Mouse (Mus musculus): ENCODE measurements around the gene Def8. TPM values are rescaled to one million over a fixed set of nuclear protein-coding genes. Genes with fewer than 3 reads are reported as not detected.
"Not testable (repeated sequence)": the region's sequence is repeated elsewhere in the genome, so short reads cannot be mapped to it uniquely, and the experiment has no call there.

Def8 gene
- total RNA-seq, 2 experiments from 2014 or later = 65.4 to 68.0 TPM

DNA sequence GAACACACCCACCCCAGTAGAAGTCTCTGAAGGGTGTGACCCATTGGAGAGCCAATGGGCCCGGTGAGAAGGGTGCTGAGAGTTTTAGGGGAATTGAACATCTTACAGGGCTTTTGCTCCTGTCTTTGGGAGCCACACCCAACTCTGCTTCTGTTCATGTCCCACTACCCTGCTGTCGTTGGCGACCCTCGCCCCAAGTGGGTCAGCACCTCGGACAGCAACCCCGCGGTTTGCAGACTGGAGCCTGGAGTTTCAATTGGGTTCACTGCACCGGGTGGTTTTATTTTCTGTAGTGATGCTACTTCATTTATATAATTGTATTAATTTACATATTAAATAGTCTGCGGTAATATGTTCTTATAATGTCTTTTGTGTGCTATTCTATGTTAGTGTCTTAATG, 9.1 kb upstream of the Def8 start:
- DNase-seq = no peak

DNA sequence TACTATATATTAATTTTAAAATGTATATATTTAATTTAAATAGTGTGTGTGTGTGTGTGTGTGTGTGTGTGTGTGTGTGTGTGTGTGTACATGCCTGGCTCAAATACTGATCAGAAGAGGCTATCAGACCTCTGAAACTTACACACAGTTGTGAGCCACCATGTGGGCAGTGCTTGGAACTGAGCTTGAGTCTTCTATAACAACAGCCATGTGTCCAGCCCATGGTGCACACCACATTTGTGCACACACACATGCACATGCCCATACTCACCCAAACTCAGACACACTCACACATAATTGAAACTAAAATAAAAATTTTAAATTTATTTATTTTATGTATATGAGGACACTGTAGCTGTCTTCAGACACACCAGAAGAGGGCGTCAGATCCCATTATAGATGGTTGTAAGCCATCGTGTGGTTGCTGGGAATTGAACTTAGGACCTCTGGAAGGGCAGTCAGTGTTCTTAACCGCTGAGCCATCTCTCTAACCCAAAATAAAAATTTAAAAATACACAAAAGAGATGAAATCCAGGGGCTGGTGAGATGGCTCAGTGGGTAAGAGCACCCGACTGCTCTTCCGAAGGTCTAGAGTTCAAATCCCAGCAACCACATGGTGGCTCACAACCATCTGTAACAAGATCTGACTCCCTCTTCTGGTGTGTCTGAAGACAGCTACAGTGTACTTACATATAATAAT, 8.2 kb upstream of the Def8 start:
- not testable (repeated sequence) for DNase-seq

DNA sequence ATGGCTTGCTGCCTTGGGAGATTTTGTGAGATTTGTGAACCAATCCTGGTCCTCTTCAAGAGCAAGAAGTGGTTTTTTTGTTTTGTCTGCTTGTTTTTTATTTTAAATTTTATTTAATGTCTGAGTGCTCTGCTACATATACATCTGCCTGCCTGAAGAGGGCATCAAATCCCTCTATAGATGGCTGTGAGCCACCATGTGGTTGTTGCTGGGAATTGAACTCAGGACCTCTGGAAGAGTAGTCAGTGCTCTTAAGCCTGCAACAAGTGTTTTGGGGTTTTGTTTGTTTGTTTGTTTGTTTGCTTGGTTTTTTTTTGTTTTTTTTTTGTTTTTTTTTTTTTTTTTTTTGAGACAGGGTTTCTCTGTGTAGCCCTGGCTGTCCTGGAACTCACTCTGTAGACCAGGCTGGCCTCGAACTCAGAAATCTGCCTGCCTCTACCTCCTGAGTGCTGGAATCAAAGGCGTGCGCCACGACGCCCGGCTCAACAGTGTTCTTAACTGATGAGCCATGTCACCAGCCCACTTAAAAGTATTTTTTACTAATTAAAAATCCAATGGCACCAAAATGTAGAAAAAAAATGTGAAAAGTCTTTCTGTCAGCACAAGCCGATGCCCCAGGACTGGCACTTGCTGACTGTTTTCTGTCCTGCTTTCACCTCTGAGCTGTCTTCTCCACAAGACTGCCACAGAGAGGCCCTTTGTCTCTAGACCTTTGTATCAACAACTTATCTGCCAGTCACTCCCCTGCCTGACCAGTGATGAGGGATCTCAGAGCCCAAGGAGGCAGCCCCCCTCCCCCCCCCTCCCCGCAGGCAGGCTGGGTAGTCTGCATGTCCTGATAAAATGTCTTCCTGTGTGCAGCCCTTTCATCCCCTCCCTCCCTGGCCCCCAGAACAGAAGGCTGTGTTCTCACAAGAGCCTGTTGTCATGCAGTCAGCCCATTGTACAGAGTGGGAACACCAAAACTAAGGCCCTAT, 7.1 kb upstream of the Def8 start:
- DNase-seq = no peak

DNA sequence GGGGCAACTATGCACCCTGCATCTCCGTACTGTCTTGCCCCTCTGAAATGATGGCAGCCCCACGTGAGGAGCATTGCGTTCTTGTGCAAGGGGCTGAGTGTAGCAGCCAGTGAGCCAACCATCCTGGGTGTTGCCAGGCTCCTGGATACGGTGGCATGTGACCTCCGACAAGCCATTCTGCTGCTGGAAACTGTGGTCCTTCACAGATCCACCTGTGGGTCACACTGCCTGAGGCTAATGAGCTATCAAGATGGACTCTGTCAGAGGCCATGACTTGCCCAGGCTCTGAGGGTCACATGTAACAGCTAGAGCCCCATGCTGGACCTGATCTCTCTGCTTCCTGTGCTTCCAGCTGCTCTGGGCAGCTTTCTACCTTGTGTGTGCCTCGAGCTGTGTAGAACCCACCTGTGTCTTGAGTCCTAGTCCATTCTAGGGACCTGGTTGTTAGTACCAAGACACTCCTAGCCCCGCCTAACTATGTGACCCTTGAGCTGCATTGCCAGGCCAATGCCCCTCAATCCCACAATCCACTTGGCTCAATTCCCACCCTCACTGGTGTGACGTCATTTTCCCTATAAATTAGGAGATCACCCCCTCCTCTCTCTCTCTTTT, 6.3 kb upstream of the Def8 start:
- no peak for DNase-seq

DNA sequence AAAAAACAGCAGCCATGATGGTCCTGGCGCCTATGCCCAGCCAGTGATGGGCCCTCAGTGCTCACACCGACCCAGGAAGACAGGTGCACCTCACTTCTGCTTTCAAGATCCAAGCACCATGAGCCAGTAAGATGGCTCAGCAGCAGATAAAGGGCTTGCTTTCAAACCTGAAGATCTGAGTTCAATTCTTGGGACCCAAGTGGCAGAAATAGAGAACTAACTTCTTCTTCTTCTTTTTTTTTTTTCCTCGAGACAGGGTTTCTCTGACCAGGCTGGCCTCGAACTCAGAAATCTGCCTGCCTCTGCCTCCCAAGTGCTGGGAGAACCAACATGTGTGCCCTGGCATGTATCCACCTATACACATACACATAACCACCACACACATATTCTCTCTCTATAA, 3.6 kb upstream of the Def8 start:
- DNase-seq = no peak

DNA sequence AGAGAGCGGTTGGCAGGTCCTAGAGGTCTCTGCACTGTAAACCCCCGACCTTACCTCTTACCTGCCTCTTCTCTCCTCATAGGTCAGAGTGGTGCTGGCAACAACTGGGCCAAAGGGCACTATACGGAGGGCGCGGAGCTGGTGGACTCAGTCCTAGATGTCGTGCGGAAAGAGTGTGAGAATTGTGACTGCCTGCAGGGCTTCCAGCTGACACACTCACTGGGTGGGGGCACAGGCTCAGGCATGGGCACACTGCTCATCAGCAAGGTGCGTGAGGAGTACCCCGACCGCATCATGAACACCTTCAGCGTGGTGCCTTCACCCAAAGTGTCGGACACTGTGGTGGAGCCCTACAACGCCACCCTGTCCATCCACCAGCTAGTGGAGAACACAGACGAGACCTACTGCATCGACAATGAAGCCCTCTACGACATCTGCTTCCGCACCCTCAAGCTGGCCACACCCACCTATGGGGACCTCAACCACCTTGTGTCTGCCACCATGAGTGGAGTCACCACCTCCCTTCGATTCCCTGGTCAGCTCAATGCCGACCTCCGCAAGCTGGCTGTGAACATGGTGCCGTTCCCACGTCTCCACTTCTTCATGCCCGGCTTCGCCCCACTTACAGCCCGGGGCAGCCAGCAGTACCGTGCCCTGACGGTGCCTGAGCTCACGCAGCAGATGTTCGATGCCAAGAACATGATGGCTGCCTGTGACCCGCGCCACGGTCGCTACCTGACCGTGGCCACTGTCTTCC, 2.6 kb upstream of the Def8 start:
- no peak for DNase-seq

DNA sequence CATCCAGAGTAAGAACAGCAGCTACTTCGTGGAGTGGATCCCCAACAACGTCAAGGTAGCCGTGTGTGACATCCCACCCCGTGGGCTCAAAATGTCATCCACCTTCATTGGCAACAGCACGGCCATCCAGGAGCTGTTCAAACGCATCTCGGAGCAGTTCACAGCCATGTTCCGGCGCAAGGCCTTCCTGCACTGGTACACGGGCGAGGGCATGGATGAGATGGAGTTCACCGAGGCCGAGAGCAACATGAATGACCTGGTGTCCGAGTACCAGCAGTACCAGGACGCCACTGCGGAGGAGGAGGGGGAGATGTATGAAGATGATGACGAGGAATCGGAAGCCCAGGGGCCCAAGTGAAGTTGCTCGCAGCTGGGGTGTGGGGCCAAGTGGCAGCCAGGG, 2.0 kb upstream of the Def8 start:
- DNase-seq = no peak

DNA sequence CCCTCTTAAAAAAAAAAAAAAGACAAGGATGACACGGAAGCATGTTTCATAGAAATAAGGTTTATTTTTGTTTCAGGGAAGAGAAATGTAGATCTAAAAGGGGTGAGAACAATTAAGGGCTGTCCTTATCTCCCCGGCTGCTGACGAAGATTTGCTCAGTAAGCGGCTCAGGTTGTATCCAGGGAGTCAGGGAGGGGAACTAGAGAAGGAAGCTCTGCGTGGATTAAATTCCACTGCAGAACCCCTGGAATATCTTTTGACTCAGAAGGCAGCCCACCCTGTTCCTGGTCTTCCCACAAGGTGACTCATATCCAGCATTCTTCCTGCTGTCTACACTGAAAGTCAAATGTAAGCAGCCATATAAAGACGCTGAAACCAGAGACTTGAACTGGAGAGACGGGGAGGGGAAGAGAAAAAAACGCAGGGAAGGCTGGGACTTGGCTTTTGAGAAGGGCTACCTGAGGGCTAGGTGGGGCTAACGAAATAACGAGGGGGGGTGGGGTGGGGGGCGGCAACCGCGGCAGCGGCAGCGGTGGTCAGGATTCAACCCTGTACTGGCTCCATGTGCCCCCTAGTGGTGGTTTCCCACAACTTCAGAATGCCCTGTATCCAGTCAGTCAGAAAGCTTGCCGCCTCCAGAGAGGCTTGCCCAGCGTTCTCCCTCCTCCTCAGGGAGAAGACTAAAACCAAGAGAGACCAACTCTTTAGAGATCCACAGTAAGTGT, 1.1 kb upstream of the Def8 start:
- peak; percentile 82 for DNase-seq

DNA sequence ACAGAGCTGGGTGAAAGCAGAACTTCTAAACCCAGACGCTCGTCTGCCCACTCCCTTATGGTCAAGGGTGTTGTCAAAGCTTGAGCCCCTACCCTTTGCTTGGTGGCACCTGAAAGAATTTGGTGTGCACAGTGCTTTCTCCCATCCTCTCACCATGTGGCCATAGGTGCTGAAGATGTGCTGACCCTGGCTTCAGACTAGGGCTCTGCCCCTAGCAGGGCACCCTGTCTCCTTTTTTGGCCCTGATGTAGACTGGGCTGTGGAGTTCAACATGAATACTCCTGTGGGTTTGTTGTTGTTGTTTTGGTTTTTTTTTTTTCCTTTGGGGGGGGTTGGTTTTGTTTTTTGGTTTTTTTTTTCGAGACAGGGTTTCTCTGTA, 557 bp upstream of the Def8 start:
- no peak for DNase-seq

DNA sequence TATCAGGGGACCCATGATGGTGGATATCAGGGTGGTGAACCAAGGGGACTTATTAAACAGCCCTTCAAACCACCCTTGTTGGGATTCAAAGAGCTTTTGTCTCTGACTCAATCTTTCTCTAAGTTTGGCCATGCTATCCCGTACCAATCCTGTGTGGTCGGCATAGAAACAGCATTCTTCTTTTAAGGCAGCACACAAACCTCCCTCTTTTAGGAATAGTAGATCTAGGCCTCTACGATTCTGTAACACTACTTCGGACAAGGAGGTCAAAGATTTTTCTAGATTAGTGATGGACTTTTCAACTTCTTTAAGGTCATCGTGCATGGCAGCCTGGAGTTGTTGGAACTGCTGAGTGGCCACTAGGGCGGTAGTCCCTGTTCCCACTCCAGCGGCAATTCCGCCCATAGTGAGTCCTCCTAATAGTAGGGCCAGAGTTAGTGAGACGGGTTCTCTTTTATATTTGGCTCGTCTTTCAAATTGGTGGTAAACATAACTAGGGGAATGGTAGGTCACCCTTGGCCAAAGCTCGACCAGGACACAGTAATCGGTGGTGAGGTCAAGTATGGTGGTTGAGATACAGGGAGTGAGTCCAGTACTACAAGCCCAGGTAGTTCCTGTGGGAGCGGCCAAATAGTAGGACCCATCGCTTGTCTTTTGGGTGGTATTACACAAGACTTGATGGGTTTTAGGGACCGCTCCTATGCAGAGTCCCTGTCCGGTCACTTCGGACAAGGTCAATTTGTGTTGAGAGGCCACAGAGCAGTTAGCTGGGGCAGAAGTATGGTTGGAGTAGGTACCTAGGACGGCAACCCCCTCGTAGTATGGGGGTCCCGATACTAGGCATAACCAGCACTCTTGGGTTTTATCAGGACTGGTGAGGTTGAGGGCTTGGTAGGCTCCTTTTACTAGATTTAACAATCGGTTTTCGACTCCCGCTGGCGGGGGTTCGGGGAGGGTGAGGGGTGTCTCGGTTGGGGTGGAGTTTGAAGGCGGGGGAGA, 3.5 kb downstream of the Def8 start:
- no peak for DNase-seq

DNA sequence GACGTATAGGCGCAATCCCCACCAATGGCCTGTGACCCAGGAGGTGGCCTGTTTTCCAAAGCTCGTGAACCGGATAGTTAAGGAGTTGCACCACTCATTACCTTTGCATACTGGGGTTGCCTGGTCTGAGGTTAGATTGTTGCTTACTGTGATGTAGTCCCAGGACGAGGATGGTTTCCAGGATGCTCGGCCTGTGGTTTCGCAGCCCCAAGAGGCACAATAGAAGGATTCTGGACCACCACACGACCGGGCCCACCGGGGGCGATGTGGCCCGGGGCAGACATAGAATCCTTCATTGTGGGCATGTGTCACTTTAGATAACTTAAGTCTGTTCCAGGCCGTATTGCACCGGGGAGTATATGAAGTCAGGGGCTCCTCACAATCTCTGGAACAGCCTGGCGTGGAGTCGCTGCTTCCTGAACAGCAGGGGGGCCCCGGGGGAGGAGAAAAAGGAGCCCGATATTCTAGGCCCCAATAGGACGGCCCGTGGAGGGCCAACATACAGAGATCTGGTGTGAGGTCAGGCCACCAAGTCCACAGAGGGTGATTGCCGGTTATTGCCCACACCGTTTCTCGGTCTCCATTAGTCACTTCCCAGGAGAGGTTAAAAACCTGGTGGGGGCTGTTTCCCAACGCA, 4.4 kb downstream of the Def8 start:
- DNase-seq = no peak

DNA sequence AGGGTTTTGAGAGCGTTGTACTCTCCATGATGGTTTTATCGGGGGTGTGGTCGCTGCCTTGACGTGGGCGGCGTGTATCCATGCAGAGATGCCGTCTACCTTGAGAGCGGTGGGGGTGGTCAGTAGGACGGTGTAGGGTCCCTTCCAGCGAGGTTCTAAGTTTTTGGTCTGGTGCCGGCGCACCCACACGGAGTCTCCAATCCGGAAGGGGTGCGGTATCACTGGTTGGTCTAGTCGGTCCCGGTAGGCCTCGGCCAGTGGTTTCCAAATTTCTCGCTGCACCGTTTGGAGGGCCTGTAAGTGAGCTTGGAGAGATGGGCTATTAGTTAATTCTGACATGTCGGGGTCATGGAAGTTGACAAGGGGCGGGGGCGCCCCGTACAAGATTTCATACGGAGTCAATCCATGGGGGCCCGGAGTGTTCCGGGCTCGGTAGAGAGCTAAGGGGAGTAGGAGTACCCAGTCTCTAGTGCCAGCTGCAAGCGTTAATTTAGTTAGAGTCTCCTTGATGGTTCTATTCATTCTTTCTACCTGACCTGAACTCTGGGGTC, 5.1 kb downstream of the Def8 start:
- no peak for DNase-seq

DNA sequence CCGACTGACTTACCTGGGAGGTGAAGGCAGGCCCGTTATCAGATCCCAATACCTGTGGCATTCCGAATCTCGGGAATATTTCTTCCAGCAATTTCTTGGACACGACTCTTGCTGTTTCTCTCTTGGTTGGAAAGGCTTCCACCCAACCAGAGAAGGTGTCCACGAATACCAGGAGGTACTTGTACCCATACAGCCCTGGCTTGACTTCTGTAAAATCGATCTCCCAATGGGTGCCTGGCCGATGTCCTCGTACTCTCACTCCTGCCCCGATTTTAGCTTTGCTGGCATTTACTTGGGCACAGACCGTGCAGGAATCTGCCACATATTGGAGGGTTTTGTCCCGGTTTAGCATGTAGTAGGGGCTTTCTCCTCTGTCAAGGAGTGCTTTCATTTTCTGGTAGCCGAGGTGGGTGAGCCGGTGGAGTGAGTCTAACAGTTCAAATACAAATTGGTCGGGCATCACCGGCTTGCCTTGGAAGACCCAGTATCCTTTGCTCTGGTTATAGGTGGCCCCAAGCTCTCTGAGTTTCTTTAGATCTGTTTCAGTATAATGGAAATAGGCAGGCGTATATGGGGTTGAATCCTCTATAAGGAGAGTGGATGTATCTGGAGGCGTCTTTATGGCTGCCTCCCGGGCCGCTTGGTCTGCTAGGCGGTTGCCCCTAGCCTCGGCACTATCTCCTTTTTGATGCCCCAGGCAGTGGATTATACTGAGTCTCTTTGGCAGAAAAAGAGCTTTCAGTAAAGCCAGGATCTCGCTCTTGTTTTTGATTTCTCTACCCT, 5.8 kb downstream of the Def8 start:
- DNase-seq = no peak

DNA sequence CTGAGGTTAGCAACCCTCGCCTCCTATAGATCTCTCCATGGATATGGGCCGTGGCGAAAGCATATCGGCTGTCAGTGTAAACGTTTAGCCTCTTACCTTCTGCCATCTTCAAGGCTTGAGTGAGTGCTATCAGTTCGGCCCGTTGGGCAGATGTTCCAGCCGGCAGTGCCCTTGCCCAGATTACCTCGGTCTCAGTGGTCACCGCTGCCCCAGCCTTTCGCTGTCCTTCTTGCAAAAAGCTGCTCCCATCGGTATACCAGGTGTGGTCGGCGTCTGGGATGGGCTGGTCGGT, 6.3 kb downstream of the Def8 start:
- DNase-seq = not testable (repeated sequence)

DNA sequence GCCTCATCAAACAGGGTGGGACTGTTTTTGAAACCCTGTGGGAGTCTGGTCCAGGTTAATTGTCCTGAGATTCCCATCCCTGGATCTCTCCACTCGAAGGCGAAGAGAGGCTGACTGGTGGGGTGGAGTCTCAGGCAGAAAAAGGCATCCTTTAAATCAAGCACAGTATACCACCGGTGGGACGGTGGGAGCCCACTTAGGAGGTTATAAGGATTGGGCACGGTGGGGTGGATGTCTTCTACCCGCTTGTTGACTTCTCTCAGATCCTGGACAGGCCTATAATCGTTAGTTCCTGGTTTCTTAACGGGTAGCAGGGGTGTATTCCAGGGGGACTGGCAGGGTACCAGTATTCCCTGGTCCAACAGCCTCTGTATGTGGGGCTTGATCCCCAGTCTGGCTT, 7.6 kb downstream of the Def8 start:
- DNase-seq = not testable (repeated sequence)

DNA sequence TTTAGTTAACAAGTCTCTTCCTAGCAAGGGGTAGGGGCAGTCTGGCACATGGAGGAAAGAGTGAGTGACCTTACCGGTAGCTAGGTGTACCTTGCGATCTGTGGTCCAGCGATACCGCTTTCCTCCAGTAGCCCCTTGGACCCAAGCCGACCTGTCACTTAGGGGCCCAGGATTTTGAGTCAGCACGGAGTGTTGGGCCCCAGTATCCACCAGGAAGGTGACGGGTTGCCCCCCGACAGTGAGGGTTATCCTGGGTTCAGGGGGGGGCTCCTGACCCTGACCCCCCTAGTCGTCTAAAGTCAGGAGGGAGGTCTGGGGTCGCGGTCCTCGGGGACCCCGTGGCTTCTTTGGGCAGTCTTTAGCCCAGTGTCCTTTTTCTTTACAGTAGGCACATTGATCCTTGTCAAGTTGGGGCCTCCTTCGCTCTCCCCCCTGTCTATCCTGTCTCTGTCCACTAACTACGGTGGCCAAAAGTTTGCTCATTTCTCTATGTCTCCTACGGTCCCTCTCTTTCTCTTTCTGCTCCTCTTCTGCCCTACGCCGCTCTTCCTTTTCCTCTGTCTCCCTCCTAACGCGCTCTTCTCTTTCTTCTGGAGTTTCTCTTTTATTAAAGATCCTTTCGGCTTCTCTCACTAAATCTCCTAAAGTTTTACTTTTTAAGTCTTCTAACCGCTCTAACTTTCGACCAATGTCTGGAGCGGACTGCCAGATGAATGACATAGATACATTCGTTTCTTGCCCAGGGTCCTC, 8.5 kb downstream of the Def8 start:
- DNase-seq = no peak

DNA sequence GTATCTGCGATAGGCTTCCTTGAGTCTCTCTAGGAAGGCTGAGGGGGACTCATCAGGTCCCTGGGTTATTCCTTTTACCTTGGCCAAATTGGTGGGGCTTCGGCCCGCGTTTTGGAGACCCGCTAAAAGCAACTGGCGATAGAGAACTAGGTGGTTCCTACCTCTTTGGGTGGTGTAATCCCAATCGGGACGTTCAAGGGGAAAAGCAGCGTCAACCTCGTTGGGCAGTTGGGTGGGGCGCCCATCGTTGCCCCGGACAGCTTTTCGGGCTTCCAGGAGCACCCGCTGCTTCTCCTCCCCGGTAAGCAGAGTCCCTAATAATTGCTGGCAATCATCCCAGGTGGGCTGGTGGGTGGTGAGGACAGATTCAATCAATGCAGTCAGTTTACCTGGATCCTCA, 9.1 kb downstream of the Def8 start:
- DNase-seq = no peak

DNA sequence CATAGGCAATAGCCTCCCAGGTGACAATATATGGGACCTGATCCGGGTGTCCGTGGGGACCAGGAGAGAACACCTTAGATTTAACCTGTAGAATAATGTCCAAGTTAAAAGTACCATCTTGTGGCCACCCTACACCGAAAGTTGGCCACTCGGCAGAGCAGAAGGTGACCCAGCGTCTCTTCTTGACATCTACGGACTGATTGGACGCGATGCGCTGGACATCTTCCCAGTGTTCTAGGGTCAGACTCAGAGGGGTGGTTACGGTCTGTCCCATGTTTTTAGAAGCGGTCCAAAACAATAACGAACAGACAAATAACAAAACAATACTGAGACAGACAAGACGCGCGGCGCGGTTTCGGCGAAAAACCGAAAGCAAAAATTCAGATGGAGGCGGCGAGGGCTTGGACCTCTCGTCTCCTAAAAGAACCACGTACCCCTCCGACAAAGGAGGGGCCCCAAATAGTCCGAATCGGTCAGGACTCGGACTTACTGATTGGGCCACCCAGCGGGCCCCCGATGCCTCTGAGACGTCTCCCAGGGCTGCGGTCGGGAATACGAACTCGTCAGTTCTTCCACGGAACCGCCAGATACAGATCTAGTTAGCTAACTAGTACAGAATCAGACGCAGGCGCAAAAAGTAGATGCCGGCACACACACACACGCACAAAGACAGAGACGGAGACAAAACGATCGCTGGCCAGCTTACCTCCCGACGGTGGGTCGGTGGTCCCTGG, 10.1 kb downstream of the Def8 start:
- not testable (repeated sequence) for DNase-seq
